Mouse (Mus musculus) embryonic fibroblast, embryonic 13.5 days (primary cell): ENCODE results near the gene Samd8.

Experiments used
- CTCF ChIP-seq: IDR thresholded peaks from 2 replicates; pipeline ENCODE4 v1.5.1; 2011; ENCODE audit warnings: mild to moderate bottlenecking, control low read depth, low read length, moderate library complexity, borderline replicate concordance; ENCODE audit not compliant: insufficient read depth
- POLR2A ChIP-seq: IDR thresholded peaks from 2 replicates; pipeline ENCODE4 v1.6.1; 2011; ENCODE audit warnings: low read depth, mild to moderate bottlenecking, control low read depth, low read length, moderate library complexity

DNA sequence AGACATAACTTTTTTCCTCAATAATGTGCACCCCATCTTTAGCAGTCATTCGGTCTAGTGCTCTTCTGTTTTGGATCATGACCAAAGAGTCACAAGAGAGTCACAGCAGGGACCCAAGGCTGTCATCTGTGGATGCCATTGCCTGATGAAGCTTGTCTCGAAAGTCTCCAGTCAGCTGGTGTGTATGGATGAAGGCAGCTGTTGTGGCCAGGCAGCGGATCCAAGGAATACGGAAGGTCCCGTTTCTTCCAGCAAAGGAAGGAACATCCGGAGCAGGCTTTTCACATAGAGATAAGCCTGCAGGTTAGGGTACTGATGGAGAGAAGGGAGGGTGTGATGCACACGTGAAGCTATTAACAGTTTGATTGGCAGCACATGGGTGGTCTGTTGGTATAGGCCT is 51.3 kb downstream of the Samd8 start:
- no peak for TF ChIP-seq POLR2A
- TF ChIP-seq CTCF: no peak
